10 mouse cellular contexts compared by ENCODE assay signal in genomic region chr5:103654225-103654624, GRCm38 (mm10). TPM values are rescaled to one million over a fixed set of nuclear protein-coding genes. Genes with fewer than 3 reads are reported as not detected.
DNase-seq lines count a peak whose midpoint lies in the region; ATAC-seq and TF ChIP-seq lines count a peak whose summit lies in the region.
"Had no signal": no experiment of that assay in that cellular context is flagged by ENCODE, and none has a peak within 500 bp of the region (broad histone marks: within the 10 kb centered on the region; RNA-seq: fewer than 3 reads in every experiment).

No protein-coding gene starts in this region.

- H3K27ac ChIP-seq in heart, embryonic 12.5 days (ENCODE audit: poor library complexity, severe bottlenecking) = no peak overlapping the region
- H3K27ac ChIP-seq: embryonic facial prominence, embryonic 12.5 days; limb, embryonic 13.5 days had no signal

- H3K9me3 ChIP-seq in heart, embryonic 12.5 days (replicated peaks) = 0 out of 2 replicates have a peak, but pooled peaks cover 3% of the 10 kb centered on the region
- H3K9me3 ChIP-seq: embryonic facial prominence, embryonic 12.5 days had no signal

- H3K4me2 ChIP-seq in heart, embryonic 12.5 days = no peak overlapping the region

- H3K36me3 ChIP-seq in heart, embryonic 12.5 days = no peaks in the 10 kb centered on the region
- H3K36me3 ChIP-seq: embryonic facial prominence, embryonic 12.5 days; limb, embryonic 13.5 days had no signal

- H3K27me3 ChIP-seq in heart, embryonic 12.5 days (replicated peaks) = peaks cover 6% of the 10 kb centered on the region
- H3K27me3 ChIP-seq: embryonic facial prominence, embryonic 12.5 days had no signal

- no peak overlapping the region for H3K9ac ChIP-seq in heart, embryonic 12.5 days
- H3K9ac ChIP-seq: embryonic facial prominence, embryonic 12.5 days; limb, embryonic 13.5 days had no signal

- H3K4me1 ChIP-seq in heart, embryonic 12.5 days (replicated peaks) = 0 out of 2 replicates have a peak, but pooled peaks cover 5% of the 10 kb centered on the region
- H3K4me1 ChIP-seq: limb, embryonic 13.5 days had no signal

- no peak overlapping the region for H3K4me3 ChIP-seq in heart, embryonic 12.5 days

- 23% methylated on average over 6 of the region's 6 CpGs for WGBS in heart, embryonic 12.5 days

- peak; percentile 19 to 65 for DNase-seq in heart, adult 18-20 months
- peak; percentile 21 for DNase-seq in ovary, postnatal 36 days (ENCODE audit: low spot score)
- DNase-seq in ovary, adult 18-20 months (ENCODE audit: low spot score) = no peak
- peak; percentile 76 for DNase-seq in brain, embryonic 14.5 days (ENCODE audit: low read depth)
- DNase-seq in kidney, postnatal 4 days = peak; percentile 66 to 73
- DNase-seq in spleen, adult 12 weeks (ENCODE audit: low spot score) = peak; percentile 14
- no peak for DNase-seq in cerebellum, adult 18-20 months

- peak; percentile 64; the same call in 1 of the 2 replicates for TF ChIP-seq CTCF in brain, embryonic 14.5 days (IDR thresholded peaks at IDR 0.05; ENCODE audit: borderline replicate concordance, extremely low read depth, insufficient read depth, insufficient read length)

- TF ChIP-seq POLR2A in brain, embryonic 14.5 days (IDR thresholded peaks at IDR 0.05; ENCODE audit: borderline replicate concordance, extremely low read depth, insufficient read depth, insufficient read length, poor library complexity, severe bottlenecking) = no peak

- ATAC-seq in heart, embryonic 12.5 days (ENCODE audit: insufficient number of reproducible peaks, low FRiP score) = no peak

RNA-seq across cellular contexts. Expression of gene 1700016H13Rik, which starts 1.6 kb away (rescaled TPM):
- total RNA-seq in heart, adult 18-20 months (2021) = not detected
- 0.18 and 0.26 TPM in 2 replicates for polyA plus RNA-seq in heart, embryonic 12.5 days (2016; fragmentation: Nextera tagmentation; extraction: Ambion mirVana)
- polyA plus RNA-seq in brain, embryonic 14.5 days (2012; rRNA removed) = 0.18 and 0.24 TPM in 2 replicates
- polyA plus RNA-seq: limb, embryonic 13.5 days had no signal

RNA-seq across cellular contexts. Expression of gene Slc10a6, which starts 25.0 kb away (rescaled TPM):
- 10 to 100 TPM in 1 of 2 experiments, 1 to 10 TPM in 1; 8.2 to 10.1 TPM for total RNA-seq in heart, adult 18-20 months (2021)
- polyA plus RNA-seq in heart, embryonic 12.5 days (2016; fragmentation: Nextera tagmentation; extraction: Ambion mirVana) = 0.20 and 0.26 TPM in 2 replicates
- 0.19 and 0.25 TPM in 2 replicates for polyA plus RNA-seq in brain, embryonic 14.5 days (2012; rRNA removed)
- polyA plus RNA-seq: limb, embryonic 13.5 days had no signal

RNA-seq across cellular contexts. Expression of gene Aff1, which starts 37.9 kb away (rescaled TPM):
- 10 to 100 TPM; 41.7 to 55.7 TPM for total RNA-seq in heart, adult 18-20 months (2021)
- polyA plus RNA-seq in heart, embryonic 12.5 days (2016; fragmentation: Nextera tagmentation; extraction: Ambion mirVana) = 11.4 and 13.4 TPM in 2 replicates
- 0.91 and 2.9 TPM in 2 replicates for polyA plus RNA-seq in brain, embryonic 14.5 days (2012; rRNA removed)

Comparison
In these comparisons a context has a peak if more than half of its experiments do, and no peak if none do; other contexts are left out.
1. DNase-seq: peak in heart, adult 18-20 months (2 of 2), ovary, postnatal 36 days (single experiment), brain, embryonic 14.5 days (single experiment), kidney, postnatal 4 days (2 of 2) and spleen, adult 12 weeks (single experiment); none in ovary, adult 18-20 months (single experiment) and cerebellum, adult 18-20 months (0 of 2).